Mouse (Mus musculus): ENCODE measurements at regions not wholly inside any gene's neighbourhood (a gene's known extent, or its start where the extent isn't known, plus 50 kb on each side); places are given as distances from the start of the nearest gene placed in this dataset.

- no peak for TF ChIP-seq MYOD1 (IDR thresholded peaks at IDR 0.05; ENCODE audit: control insufficient read depth, insufficient read length, low read depth)
- no peak for TF ChIP-seq CTCF (IDR thresholded peaks at IDR 0.05; ENCODE audit: control insufficient read depth, insufficient read depth, insufficient read length)
Observed at GRCm38 (mm10) chr13:44329161-44329560, 400.1 kb upstream of the Jarid2 start.

Data from C2C12 (cell line).